Mouse (Mus musculus) cortical plate, adult 2 months (tissue): ENCODE results near the gene Atp2b4. TPM values are rescaled to one million over a fixed set of nuclear protein-coding genes. Genes with fewer than 3 reads are reported as not detected.

ENCODE experiments used
- H3K27ac ChIP-seq: fragments of 200-500 bp; 2 replicates; pipeline ENCODE4 v1.5.1; 2012; ENCODE audit warnings: low read length, control low read depth, inconsistent platforms; ENCODE audit not compliant: insufficient read depth
- H3K4me1 ChIP-seq: fragments of 200-500 bp; 2 replicates; pipeline ENCODE4 v1.6.1; 2011; ENCODE audit warnings: low read length; ENCODE audit not compliant: control insufficient read depth, insufficient read depth
- H3K4me3 ChIP-seq: fragments of 200-500 bp; 2 replicates; pipeline ENCODE4 v1.5.1; 2011; ENCODE audit warnings: mild to moderate bottlenecking, low read length, control low read depth; ENCODE audit not compliant: insufficient read depth
- CTCF ChIP-seq: fragments of 200-500 bp; IDR thresholded peaks from 2 replicates; pipeline ENCODE4 v1.5.1; 2011; ENCODE audit warnings: mild to moderate bottlenecking, control low read depth, low read length; ENCODE audit not compliant: insufficient read depth; ENCODE audit errors: extremely low read depth
- POLR2A ChIP-seq: fragments of 200-500 bp; IDR thresholded peaks from 2 replicates; pipeline ENCODE4 v1.6.1; 2011; ENCODE audit warnings: mild to moderate bottlenecking, low read length, control low read depth; ENCODE audit not compliant: insufficient read depth; ENCODE audit errors: extremely low read depth
- polyA plus RNA-seq: library from polyadenylated mRNA; depleted of rRNA; stranded (reverse); fragments of >200 nt; gene quantifications from 2 replicates; pipeline ENCODE4 v1.2.3, GENCODE M21; 2012

The Atp2b4 gene
- polyA plus RNA-seq, 1 experiment = 63.4 TPM

DNA sequence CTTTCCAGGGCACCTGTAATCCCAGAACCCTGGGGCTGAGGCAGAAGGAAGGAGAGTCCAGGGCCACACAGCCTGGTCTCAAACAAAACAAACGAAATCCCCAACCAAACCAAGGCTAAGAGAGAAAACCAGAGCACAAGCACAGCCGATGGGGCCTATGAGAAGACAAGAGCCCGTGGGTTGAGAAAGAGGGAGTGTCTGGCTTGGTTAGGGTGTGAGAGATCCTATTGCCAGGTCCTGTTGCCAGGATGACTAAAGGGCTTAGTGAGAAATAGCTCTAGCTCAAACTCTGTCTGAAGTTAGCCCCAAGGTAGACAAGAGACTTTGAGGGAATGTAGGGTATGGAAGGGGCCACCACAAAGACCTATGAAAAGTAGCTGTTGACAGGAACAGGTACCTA is 19.3 kb downstream of the Atp2b4 start:
- Histone ChIP-seq H3K4me1 (peaks cover 3% of the 10 kb centered on the region), H3K4me3 (no peak overlapping the region), H3K27ac (no peak overlapping the region)
- TF ChIP-seq CTCF (no peak), POLR2A (no peak)

DNA sequence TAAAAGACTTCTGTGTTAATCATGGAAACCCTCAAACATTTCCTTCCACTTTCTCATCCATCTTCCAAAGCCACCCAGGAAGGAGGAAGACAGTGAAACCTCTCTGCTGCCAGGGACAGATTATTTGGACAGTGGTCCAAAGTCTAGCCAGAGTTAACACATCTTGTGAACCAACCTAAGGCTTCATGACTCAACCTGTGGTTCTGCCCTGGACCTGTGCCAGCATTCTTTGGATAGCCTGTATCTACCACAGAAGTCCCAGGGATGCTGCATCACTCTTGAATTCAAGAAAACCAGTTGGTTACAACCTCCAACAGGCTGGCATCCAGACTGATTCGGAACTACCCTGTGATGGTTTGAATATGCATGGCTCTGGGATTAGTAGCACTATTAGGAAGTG is 21.8 kb downstream of the Atp2b4 start:
- Histone ChIP-seq H3K4me3 (no peak overlapping the region), H3K27ac (no peak overlapping the region), H3K4me1 (peaks cover 2% of the 10 kb centered on the region)
- TF ChIP-seq CTCF (no peak), POLR2A (no peak)

DNA sequence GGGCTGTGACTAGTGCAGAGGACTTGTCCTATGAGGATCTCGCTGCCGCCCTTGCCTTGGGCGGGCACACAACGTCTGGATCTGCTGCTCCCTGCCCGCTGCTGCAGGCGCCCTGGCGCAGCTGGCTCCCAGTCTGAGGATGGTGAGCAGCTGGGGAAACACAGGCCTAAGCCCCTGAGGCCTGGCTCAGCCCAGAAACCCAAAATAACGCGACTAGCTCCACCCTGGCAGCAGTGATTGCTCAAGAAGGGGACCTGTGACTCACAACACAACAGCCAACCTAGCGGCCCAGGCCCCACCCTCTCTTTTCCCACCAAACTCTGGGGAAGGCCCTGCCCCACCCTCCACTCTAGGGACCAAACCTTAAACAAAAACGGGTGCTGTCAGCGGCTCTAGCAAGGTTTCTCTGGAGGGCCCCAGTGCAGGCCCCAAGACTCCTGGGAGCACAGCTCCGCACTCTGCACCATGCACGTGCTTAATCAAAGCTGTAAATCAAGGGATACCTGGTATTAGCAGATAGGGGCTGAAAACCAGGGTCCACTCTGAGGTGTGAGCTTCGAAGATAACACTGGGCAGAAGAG is 23.1 kb downstream of the Atp2b4 start:
- Histone ChIP-seq H3K27ac (no peak overlapping the region), H3K4me1 (no peaks in the 10 kb centered on the region; the same call in none of the 2 replicates), H3K4me3 (no peak overlapping the region)
- TF ChIP-seq POLR2A (no peak), CTCF (no peak)

DNA sequence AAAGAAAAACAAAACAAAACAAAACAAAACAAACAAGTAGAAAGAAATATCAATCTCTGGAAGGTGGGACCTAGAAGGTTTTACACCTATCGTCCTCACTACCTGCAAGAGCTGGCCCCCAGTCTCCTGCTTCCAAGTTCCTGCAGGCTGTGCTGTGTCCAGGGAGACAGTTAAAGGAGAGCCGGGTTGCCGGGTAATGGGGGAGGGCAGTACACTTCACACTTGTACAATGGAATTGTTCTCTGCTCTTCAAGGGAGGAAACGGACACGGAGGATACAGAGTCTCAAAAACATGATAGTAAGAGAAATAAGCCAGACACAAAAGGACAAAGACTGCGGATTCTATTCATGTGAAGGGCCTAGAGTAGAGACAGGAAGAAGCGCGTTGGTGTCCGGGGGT is 28.3 kb downstream of the Atp2b4 start:
- no peak for TF ChIP-seq CTCF
- no peak for TF ChIP-seq POLR2A
- no peak overlapping the region for H3K27ac ChIP-seq
- no peaks in the 10 kb centered on the region; the same call in 1 of the 2 replicates for H3K4me1 ChIP-seq
- H3K4me3 ChIP-seq = no peak overlapping the region

DNA sequence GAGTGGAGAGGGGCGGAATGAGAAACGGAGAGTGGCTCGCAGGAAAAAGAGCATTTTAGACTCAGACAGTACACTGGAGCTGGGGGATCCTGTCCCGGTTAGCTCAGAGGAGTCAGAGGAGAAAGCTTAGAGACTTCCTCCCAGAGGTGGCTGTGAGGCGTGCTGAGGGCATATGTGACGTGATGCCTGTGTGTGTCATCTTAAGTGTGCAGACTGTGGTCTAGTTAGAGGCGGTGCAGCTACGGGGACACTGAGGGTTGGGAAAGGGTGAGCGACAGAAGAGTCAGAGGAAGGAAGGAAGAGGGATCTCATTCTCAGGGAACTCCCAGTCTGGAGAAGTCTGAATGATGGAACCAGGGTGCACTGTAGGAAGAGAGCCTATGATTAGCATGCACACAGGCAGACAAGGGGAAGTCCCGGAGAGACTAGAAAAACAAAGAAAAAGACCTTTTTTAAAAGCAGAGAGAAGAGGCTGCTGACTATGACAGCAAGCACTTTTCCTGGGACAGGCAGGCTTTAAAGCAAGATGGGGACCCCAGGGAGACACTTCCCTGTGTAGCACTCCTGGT is 28.9 kb downstream of the Atp2b4 start:
- TF ChIP-seq POLR2A (no peak), CTCF (no peak)
- Histone ChIP-seq H3K27ac (no peak overlapping the region), H3K4me1 (no peaks in the 10 kb centered on the region; the same call in none of the 2 replicates), H3K4me3 (no peak overlapping the region)

DNA sequence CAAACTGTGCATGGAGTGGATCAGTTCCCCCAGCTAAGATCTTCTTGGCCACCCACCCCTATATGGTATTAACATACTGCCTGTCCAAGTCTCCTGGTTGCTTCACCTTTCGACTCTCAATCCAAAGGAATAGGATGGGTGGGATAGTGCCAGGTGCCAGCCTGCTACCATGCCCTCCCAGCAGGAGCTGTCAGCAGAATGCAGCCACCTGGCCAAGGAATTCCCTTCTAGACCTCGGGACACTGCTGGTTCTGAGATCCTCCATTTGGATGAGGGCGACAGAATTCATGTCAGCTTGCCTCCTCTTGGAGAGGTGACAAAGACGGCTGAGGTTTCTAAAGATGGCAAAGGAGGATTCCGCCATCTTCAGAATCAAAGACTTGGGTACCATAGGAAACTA is 32.8 kb downstream of the Atp2b4 start:
- TF ChIP-seq POLR2A (no peak), CTCF (no peak)
- H3K27ac ChIP-seq = no peak overlapping the region
- no peaks in the 10 kb centered on the region; the same call in none of the 2 replicates for H3K4me1 ChIP-seq
- H3K4me3 ChIP-seq = no peak overlapping the region

DNA sequence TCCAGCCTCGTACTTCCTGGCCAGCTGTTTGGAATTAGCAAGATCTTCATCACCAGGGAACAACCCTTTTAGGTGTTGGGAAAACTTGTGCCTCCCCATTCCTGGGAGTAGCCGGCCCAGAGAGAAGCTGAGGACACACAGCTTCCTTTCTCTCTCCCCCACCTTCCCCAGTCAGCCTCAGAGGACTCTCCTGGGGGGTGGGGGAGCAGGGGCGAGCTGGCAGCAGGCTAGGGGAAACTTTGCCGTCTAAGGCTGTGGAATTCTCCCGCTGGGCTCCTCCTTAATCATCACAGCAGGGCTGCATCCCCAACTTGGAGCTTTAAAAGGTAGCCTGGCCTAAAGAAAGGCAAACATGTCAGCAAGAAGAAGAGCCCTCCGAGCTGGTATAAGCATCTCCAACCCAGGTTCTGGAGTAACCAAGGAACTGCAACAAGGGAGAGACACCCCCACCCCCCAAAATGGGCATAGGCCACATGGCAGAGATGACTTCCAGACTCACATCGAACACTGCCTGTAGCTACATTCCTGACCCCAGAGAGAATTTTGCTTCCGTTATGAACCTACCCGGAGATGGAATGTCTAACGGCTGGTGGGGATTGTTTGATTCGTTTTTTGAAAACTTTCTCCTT is 33.8 kb downstream of the Atp2b4 start:
- Histone ChIP-seq H3K4me1 (peaks cover 1% of the 10 kb centered on the region), H3K4me3 (no peak overlapping the region), H3K27ac (no peak overlapping the region)
- no peak for TF ChIP-seq CTCF
- no peak for TF ChIP-seq POLR2A

DNA sequence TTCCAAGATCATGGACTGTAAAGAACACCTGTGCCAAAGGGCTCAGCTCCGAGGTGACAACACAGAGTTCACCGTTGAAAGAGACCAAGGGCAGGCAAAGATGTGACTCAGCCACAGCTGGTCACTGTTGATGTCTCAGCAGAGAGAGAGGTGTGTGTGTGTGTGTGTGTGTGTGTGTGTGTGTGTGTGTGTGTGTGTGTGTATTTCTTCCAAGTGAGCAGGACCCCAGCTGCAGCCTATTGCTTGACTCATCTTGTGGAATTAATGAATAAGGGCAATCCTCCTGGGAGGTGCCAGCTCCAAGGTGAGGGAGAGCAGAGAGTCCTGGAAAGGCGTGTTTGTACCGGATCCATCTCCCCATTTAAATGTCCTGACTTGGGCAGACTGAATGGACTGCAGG is 35.5 kb downstream of the Atp2b4 start:
- TF ChIP-seq POLR2A (no peak), CTCF (no peak)

DNA sequence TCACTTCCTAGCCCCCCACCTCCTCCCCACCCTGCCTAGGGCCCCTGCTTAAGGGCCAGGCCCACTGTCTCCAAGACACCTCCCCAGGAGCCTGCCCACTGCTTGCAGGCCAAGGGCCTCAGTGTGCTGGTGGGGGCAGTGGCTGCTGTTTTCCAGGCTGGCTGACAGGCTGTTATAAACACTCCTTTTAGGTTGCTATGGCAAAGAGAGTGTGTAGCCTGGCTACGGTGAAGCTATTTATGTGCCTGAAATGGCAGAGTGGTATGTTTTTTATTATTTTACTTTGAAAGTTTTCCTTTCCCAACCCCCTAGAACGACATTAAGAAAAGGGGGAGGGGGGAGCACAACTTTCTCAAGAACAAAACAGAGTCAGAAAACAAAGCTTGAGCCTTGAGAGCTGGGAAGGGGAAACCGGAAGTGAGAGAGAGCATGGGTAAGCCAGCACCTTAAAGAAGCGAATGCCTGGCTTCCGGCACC is 37.9 kb downstream of the Atp2b4 start:
- TF ChIP-seq POLR2A = no peak
- TF ChIP-seq CTCF = no peak
- H3K4me1 ChIP-seq = peaks cover 1% of the 10 kb centered on the region
- no peak overlapping the region for H3K27ac ChIP-seq
- no peak overlapping the region for H3K4me3 ChIP-seq

More for the DNA sequence above, 35.5 kb downstream of the Atp2b4 start:
- Histone ChIP-seq H3K4me1 (peaks cover 1% of the 10 kb centered on the region), H3K4me3 (no peak overlapping the region), H3K27ac (no peak overlapping the region)

DNA sequence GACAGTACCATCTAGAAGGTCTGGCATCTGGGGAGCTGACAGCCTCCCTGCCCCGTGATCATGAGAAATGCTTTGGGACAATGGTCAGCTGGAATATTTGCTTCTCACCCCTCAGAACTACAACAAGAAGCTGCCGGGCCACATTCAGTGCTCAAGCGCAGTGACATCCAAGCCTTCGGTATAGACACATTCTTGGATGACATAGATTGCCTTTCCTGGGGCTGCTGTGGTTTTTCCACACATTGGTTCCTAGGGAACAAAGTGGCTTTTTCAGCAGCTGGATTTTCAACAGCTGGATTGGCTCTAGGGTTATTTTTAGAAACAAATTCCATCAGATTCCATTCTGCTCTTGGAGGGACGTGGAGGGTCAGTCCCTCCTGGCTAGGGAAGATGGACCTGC is 39.6 kb downstream of the Atp2b4 start:
- TF ChIP-seq CTCF = no peak
- no peak for TF ChIP-seq POLR2A
- peaks cover 1% of the 10 kb centered on the region; the same call in 1 of the 2 replicates for H3K4me1 ChIP-seq
- H3K27ac ChIP-seq = no peak overlapping the region
- H3K4me3 ChIP-seq = no peak overlapping the region
